Mouse (Mus musculus) lung, postnatal 36 days (tissue): ENCODE data around the gene Nphp4.
A peak's percentile ranks its signal among the peaks of the same experiment; 100 is the strongest.

Source experiments
- DNase-seq: peaks from one replicate; pipeline ENCODE4 v3.0.0; 2022; ENCODE audit warnings: mixed read lengths

Nphp4 gene

GRCm38 (mm10) chr4:152476427-152477023 lies at the start of gene Nphp4:
Gene Nphp4 (plus strand): TSS chr4:152476706.
- DNase-seq: no peak

GRCm38 (mm10) chr4:152428259-152428658 lies 48.2 kb upstream of the Nphp4 start:
- DNase-seq: no peak

- peak; percentile 27 for DNase-seq
Observed at GRCm38 (mm10) chr4:152432308-152432707, 44.2 kb upstream of the Nphp4 start.

- peak; percentile 90 for DNase-seq
Observed at GRCm38 (mm10) chr4:152434836-152435235, 41.7 kb upstream of the Nphp4 start.

GRCm38 (mm10) chr4:152435255-152435654 lies 41.3 kb upstream of the Nphp4 start:
- DNase-seq: peak; percentile 75

GRCm38 (mm10) chr4:152440882-152441281 lies 35.6 kb upstream of the Nphp4 start:
- peak; percentile 11 for DNase-seq

- DNase-seq: no peak
Observed at GRCm38 (mm10) chr4:152441536-152441935, 35.0 kb upstream of the Nphp4 start.

GRCm38 (mm10) chr4:152446178-152446577 lies 30.3 kb upstream of the Nphp4 start:
- DNase-seq: peak; percentile 42

- peak; percentile 18 for DNase-seq
Observed at GRCm38 (mm10) chr4:152447731-152448665, 28.5 kb upstream of the Nphp4 start.

GRCm38 (mm10) chr4:152448666-152449018 lies 27.9 kb upstream of the Nphp4 start:
- DNase-seq: peak; percentile 53

- no peak for DNase-seq
Observed at GRCm38 (mm10) chr4:152451371-152451770, 25.1 kb upstream of the Nphp4 start.

GRCm38 (mm10) chr4:152453079-152453478 lies 23.4 kb upstream of the Nphp4 start:
- DNase-seq: no peak

- no peak for DNase-seq
Observed at GRCm38 (mm10) chr4:152454153-152454552, 22.4 kb upstream of the Nphp4 start.

- no peak for DNase-seq
Observed at GRCm38 (mm10) chr4:152456609-152457008, 19.9 kb upstream of the Nphp4 start.

- no peak for DNase-seq
Observed at GRCm38 (mm10) chr4:152457673-152458072, 18.8 kb upstream of the Nphp4 start.

- DNase-seq: no peak
Observed at GRCm38 (mm10) chr4:152462516-152462915, 14.0 kb upstream of the Nphp4 start.

- no peak for DNase-seq
Observed at GRCm38 (mm10) chr4:152463147-152463546, 13.4 kb upstream of the Nphp4 start.

GRCm38 (mm10) chr4:152465116-152465515 lies 11.4 kb upstream of the Nphp4 start:
- no peak for DNase-seq

GRCm38 (mm10) chr4:152466601-152467000 lies 9.9 kb upstream of the Nphp4 start:
- DNase-seq: no peak

- no peak for DNase-seq
Observed at GRCm38 (mm10) chr4:152467951-152468350, 8.6 kb upstream of the Nphp4 start.

GRCm38 (mm10) chr4:152475941-152476340 lies 565 bp upstream of the Nphp4 start:
- DNase-seq: no peak

- no peak for DNase-seq
Observed at GRCm38 (mm10) chr4:152477106-152477465, 580 bp downstream of the Nphp4 start.

GRCm38 (mm10) chr4:152477466-152478223 lies 1.1 kb downstream of the Nphp4 start, which contains the start of gene Kcnab2:
Gene Kcnab2 (minus strand): TSS chr4:152477871.
- peak; percentile 100 for DNase-seq

- no peak for DNase-seq
Observed at GRCm38 (mm10) chr4:152478224-152478567, 1.7 kb downstream of the Nphp4 start.
